Comparison of ENCODE assay signal across 7 mouse cellular contexts in the genomic region with DNA sequence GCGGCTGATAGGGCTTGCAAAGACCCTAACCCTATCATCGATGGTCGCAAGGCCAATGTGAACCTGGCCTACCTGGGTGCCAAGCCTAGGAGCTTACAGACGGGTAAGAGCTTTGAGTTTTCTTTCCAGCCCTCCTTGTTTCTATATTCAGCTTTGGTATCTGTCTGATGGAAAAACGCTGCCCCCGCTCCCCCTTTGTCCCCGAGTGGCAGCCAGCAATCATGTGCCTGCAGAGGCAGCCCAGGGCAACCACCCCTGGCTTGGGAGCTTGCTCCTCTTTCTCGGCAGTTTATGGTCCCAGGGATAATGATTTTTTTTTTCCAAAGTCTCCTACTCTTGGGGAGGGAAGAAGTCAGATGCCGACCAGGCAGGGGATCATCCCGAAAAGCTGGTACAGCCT. TPM values are rescaled to one million over a fixed set of nuclear protein-coding genes. Genes with fewer than 3 reads are reported as not detected.
DNase-seq lines count a peak whose midpoint lies in the region; ATAC-seq and TF ChIP-seq lines count a peak whose summit lies in the region.

No protein-coding gene starts in this region.

- no peak overlapping the region for H3K9ac ChIP-seq in liver, adult 2 months (ENCODE audit: low read depth, low read length)
- peak overlapping the region; percentile 65 for H3K9ac ChIP-seq in stomach, postnatal 0 days (ENCODE audit: low read length)

- no peak for TF ChIP-seq POLR2A in liver, adult 2 months (IDR thresholded peaks at IDR 0.05; ENCODE audit: extremely low read depth, insufficient read depth, low read length)

- H3K4me1 ChIP-seq in heart, embryonic 10.5 days: peaks cover 81% of the 10 kb centered on the region
- peaks cover 18% of the 10 kb centered on the region for H3K4me1 ChIP-seq in liver, adult 2 months (ENCODE audit: control insufficient read depth, insufficient read depth, low read length)
- H3K4me1 ChIP-seq in stomach, postnatal 0 days (replicated peaks; ENCODE audit: control insufficient read depth, insufficient read depth): peaks cover 10% of the 10 kb centered on the region

- H3K4me2 ChIP-seq in stomach, postnatal 0 days (replicated peaks; ENCODE audit: low read depth): peak overlapping the region; percentile 95

- no peak for ATAC-seq in stomach, postnatal 0 days (ENCODE audit: low FRiP score, low TSS enrichment)

- TF ChIP-seq EP300 in stomach, postnatal 0 days (optimal IDR thresholded peaks at IDR 0.05): no peak

- no peak for TF ChIP-seq CTCF in liver, adult 2 months (IDR thresholded peaks at IDR 0.05; ENCODE audit: low read depth, low read length)
- no peak for TF ChIP-seq CTCF in stomach, postnatal 0 days (IDR thresholded peaks at IDR 0.05; ENCODE audit: low read depth)

- H3K79me2 ChIP-seq in liver, adult 2 months (ENCODE audit: control insufficient read depth, insufficient read depth, low read length): peaks cover 3% of the 10 kb centered on the region; the same call in 1 of the 2 replicates

- H3K36me3 ChIP-seq in heart, embryonic 10.5 days: peaks cover 47% of the 10 kb centered on the region
- H3K36me3 ChIP-seq in liver, adult 2 months (ENCODE audit: control insufficient read depth, insufficient read depth, low read length): no peaks in the 10 kb centered on the region
- no peaks in the 10 kb centered on the region for H3K36me3 ChIP-seq in stomach, postnatal 0 days (ENCODE audit: control insufficient read depth, insufficient read depth, low read length)

- peak overlapping the region; percentile 91 for H3K4me3 ChIP-seq in heart, embryonic 10.5 days
- peak overlapping the region; percentile 84; the same call in 1 of the 2 replicates for H3K4me3 ChIP-seq in liver, adult 2 months (ENCODE audit: insufficient read depth, low read depth, low read length)
- peak overlapping the region; percentile 72 for H3K4me3 ChIP-seq in stomach, postnatal 0 days (ENCODE audit: low read depth, low read length)

- H3K27ac ChIP-seq in heart, embryonic 10.5 days: peak overlapping the region; percentile 91
- H3K27ac ChIP-seq in liver, adult 2 months (replicated peaks; ENCODE audit: insufficient read depth, low read depth, low read length): no peak overlapping the region
- H3K27ac ChIP-seq in stomach, postnatal 0 days (replicated peaks): no peak overlapping the region

- peaks cover 9% of the 10 kb centered on the region for H3K27me3 ChIP-seq in heart, embryonic 10.5 days (ENCODE audit: insufficient read depth, poor library complexity, severe bottlenecking)
- H3K27me3 ChIP-seq in liver, adult 2 months (ENCODE audit: control insufficient read depth, insufficient read depth, low read length): no peaks in the 10 kb centered on the region
- H3K27me3 ChIP-seq in stomach, postnatal 0 days (ENCODE audit: control insufficient read depth, insufficient read depth, low read length): no peaks in the 10 kb centered on the region

- WGBS in heart, embryonic 10.5 days: 25% methylated on average over 10 of the region's 10 CpGs
- 67% methylated on average over 10 of the region's 10 CpGs for WGBS in liver, adult 2 months
- 44% methylated on average over 10 of the region's 10 CpGs for WGBS in stomach, postnatal 0 days

- peak; percentile 36 for DNase-seq in thymus, postnatal 25 days
- no peak for DNase-seq in thymus, postnatal 4 days
- DNase-seq in heart, embryonic 10.5 days (ENCODE audit: low spot score): no peak
- no peak for DNase-seq in liver, adult 2 months (ENCODE audit: extremely low read depth, low read depth, low spot score)
- DNase-seq in stomach, postnatal 0 days (ENCODE audit: low spot score): no peak
- no peak for DNase-seq in c-Kit-positive CD71-positive TER-119-positive erythroid progenitor cells, embryonic 14.5 days (ENCODE audit: low spot score)
- DNase-seq in lung, adult 18-20 months: no peak

- H3K9me3 ChIP-seq in heart, embryonic 10.5 days: no peaks in the 10 kb centered on the region
- no peaks in the 10 kb centered on the region for H3K9me3 ChIP-seq in stomach, postnatal 0 days (ENCODE audit: control insufficient read depth, low read length)

RNA-seq across cellular contexts. Expression of a gene that starts 2.5 kb away (rescaled TPM):
- 156 and 188 TPM in 2 replicates for polyA plus RNA-seq in heart, embryonic 10.5 days (2016; fragmentation: Nextera tagmentation; extraction: Ambion mirVana)
- 0.55 and 0.74 TPM in 2 replicates for total RNA-seq in liver, adult 2 months (2014; rRNA removed)
- polyA plus RNA-seq in liver, adult 2 months (2012; rRNA removed): 6.4 and 11.1 TPM in 2 replicates
- 24.9 and 25.4 TPM in 2 replicates for polyA plus RNA-seq in stomach, postnatal 0 days (2015; fragmentation: Nextera tagmentation; extraction: Ambion mirVana)

RNA-seq across cellular contexts. Expression of a gene that starts 22.9 kb away (rescaled TPM):
- polyA plus RNA-seq in heart, embryonic 10.5 days (2016; fragmentation: Nextera tagmentation; extraction: Ambion mirVana): 139 and 162 TPM in 2 replicates
- 13.1 and 17.8 TPM in 2 replicates for total RNA-seq in liver, adult 2 months (2014; rRNA removed)
- polyA plus RNA-seq in liver, adult 2 months (2012; rRNA removed): 25.3 and 31.9 TPM in 2 replicates
- polyA plus RNA-seq in stomach, postnatal 0 days (2015; fragmentation: Nextera tagmentation; extraction: Ambion mirVana): 66.8 and 68.7 TPM in 2 replicates

RNA-seq across cellular contexts. Expression of a gene that starts 45.3 kb away (rescaled TPM):
- polyA plus RNA-seq in heart, embryonic 10.5 days (2016; fragmentation: Nextera tagmentation; extraction: Ambion mirVana): 0.06 and 0.20 TPM in 2 replicates
- total RNA-seq in liver, adult 2 months (2014; rRNA removed): under 0.01 and 0.07 TPM in 2 replicates
- not detected in 2 replicates for polyA plus RNA-seq in liver, adult 2 months (2012; rRNA removed)
- polyA plus RNA-seq in stomach, postnatal 0 days (2015; fragmentation: Nextera tagmentation; extraction: Ambion mirVana): 0.02 TPM in 2 replicates
